Mouse (Mus musculus): ENCODE data around the gene Dhrs13. TPM values are rescaled to one million over a fixed set of nuclear protein-coding genes. Genes with fewer than 3 reads are reported as not detected.

Gene Dhrs13
- polyA plus RNA-seq, 1 experiment from 2014 or later = 24.5 TPM

GRCm38 (mm10) chr11:78053078-78053477 is 21.0 kb downstream of the Dhrs13 start:
- Histone ChIP-seq H3K4me2 (replicated peaks) (no peak overlapping the region), H3K9ac (no peak overlapping the region), H3K27me3 (replicated peaks) (no peaks in the 10 kb centered on the region), H3K9me3 (no peaks in the 10 kb centered on the region), H3K36me3 (peaks cover 63% of the 10 kb centered on the region), H3K4me1 (no peaks in the 10 kb centered on the region), H3K4me3 (no peak overlapping the region), H3K27ac (no peak overlapping the region)
- no peak for ATAC-seq (ENCODE audit: low FRiP score, low read depth)
- 93% methylated on average over 8 of the region's 8 CpGs for WGBS

GRCm38 (mm10) chr11:78056946-78057345 is 24.9 kb downstream of the Dhrs13 start:
- Histone ChIP-seq H3K27ac (no peak overlapping the region), H3K4me3 (no peak overlapping the region), H3K9me3 (no peaks in the 10 kb centered on the region), H3K27me3 (replicated peaks) (no peaks in the 10 kb centered on the region; the same call in 1 of the 2 replicates), H3K4me2 (replicated peaks) (no peak overlapping the region), H3K9ac (no peak overlapping the region), H3K36me3 (peaks cover 68% of the 10 kb centered on the region), H3K4me1 (no peaks in the 10 kb centered on the region)
- 88% methylated on average over 8 of the region's 8 CpGs for WGBS
- ATAC-seq (ENCODE audit: low FRiP score, low read depth) = no peak

- H3K27ac ChIP-seq = no peak overlapping the region
- ATAC-seq (ENCODE audit: low FRiP score, low read depth) = peak; percentile 53; the same call in 1 of the 2 replicates
- peaks cover 46% of the 10 kb centered on the region for H3K36me3 ChIP-seq
- 63% methylated on average over 9 of the region's 9 CpGs for WGBS
- H3K9me3 ChIP-seq = no peaks in the 10 kb centered on the region
- no peak overlapping the region for H3K4me2 ChIP-seq (replicated peaks)
- no peaks in the 10 kb centered on the region; the same call in 1 of the 2 replicates for H3K27me3 ChIP-seq (replicated peaks)
- H3K4me1 ChIP-seq = no peaks in the 10 kb centered on the region
- no peak overlapping the region; the same call in 1 of the 2 replicates for H3K9ac ChIP-seq
- H3K4me3 ChIP-seq = no peak overlapping the region
Measured at GRCm38 (mm10) chr11:78059833-78060757, 28.0 kb downstream of the Dhrs13 start.

GRCm38 (mm10) chr11:78062563-78062962 is 30.5 kb downstream of the Dhrs13 start:
- H3K36me3 ChIP-seq = peaks cover 26% of the 10 kb centered on the region
- no peak for ATAC-seq (ENCODE audit: low FRiP score, low read depth)
- WGBS = 77% methylated on average over 1 of the region's 1 CpGs

GRCm38 (mm10) chr11:78065906-78066305 is 33.8 kb downstream of the Dhrs13 start:
- Histone ChIP-seq H3K36me3 (0 out of 2 replicates have a peak, but pooled peaks cover 2% of the 10 kb centered on the region), H3K27ac (no peak overlapping the region), H3K9me3 (no peaks in the 10 kb centered on the region), H3K4me1 (no peaks in the 10 kb centered on the region), H3K27me3 (replicated peaks) (no peaks in the 10 kb centered on the region), H3K9ac (no peak overlapping the region), H3K4me3 (no peak overlapping the region), H3K4me2 (replicated peaks) (no peak overlapping the region)
- no peak for ATAC-seq (ENCODE audit: low FRiP score, low read depth)
- WGBS = 53% methylated on average over 2 of the region's 2 CpGs

More at GRCm38 (mm10) chr11:78062563-78062962, 30.5 kb downstream of the Dhrs13 start:
- no peak overlapping the region for H3K4me2 ChIP-seq (replicated peaks)
- H3K4me1 ChIP-seq = no peaks in the 10 kb centered on the region
- no peak overlapping the region for H3K27ac ChIP-seq
- H3K27me3 ChIP-seq (replicated peaks) = no peaks in the 10 kb centered on the region; the same call in 1 of the 2 replicates
- H3K9me3 ChIP-seq = no peaks in the 10 kb centered on the region
- no peak overlapping the region for H3K9ac ChIP-seq
- no peak overlapping the region for H3K4me3 ChIP-seq

GRCm38 (mm10) chr11:78066641-78067040 is 34.6 kb downstream of the Dhrs13 start:
- H3K36me3 ChIP-seq = peaks cover 6% of the 10 kb centered on the region; the same call in 1 of the 2 replicates
- H3K9ac ChIP-seq = no peak overlapping the region
- no peaks in the 10 kb centered on the region for H3K4me1 ChIP-seq
- no peak overlapping the region for H3K4me2 ChIP-seq (replicated peaks)
- no peak overlapping the region for H3K4me3 ChIP-seq
- no peak overlapping the region for H3K27ac ChIP-seq
- H3K27me3 ChIP-seq (replicated peaks) = no peaks in the 10 kb centered on the region
- whole genome bisulfite sequencing = 74% methylated on average over 2 of the region's 2 CpGs
- no peaks in the 10 kb centered on the region for H3K9me3 ChIP-seq
- no peak for ATAC-seq (ENCODE audit: low FRiP score, low read depth)

GRCm38 (mm10) chr11:78067566-78067965 is 35.5 kb downstream of the Dhrs13 start:
- no peak overlapping the region for H3K4me2 ChIP-seq (replicated peaks)
- WGBS = 73% methylated on average over 5 of the region's 5 CpGs
- ATAC-seq (ENCODE audit: low FRiP score, low read depth) = no peak

GRCm38 (mm10) chr11:78069130-78069529 is 37.0 kb downstream of the Dhrs13 start:
- Histone ChIP-seq H3K36me3 (peaks cover 31% of the 10 kb centered on the region), H3K9ac (no peak overlapping the region), H3K27ac (no peak overlapping the region), H3K27me3 (replicated peaks) (no peaks in the 10 kb centered on the region), H3K4me1 (no peaks in the 10 kb centered on the region), H3K4me3 (no peak overlapping the region), H3K4me2 (replicated peaks) (no peak overlapping the region), H3K9me3 (no peaks in the 10 kb centered on the region)
- WGBS = 89% methylated on average over 5 of the region's 5 CpGs
- ATAC-seq (ENCODE audit: low FRiP score, low read depth) = no peak

More at GRCm38 (mm10) chr11:78067566-78067965, 35.5 kb downstream of the Dhrs13 start:
- Histone ChIP-seq H3K27me3 (replicated peaks) (no peaks in the 10 kb centered on the region), H3K36me3 (peaks cover 15% of the 10 kb centered on the region), H3K4me3 (no peak overlapping the region), H3K27ac (no peak overlapping the region), H3K9ac (no peak overlapping the region), H3K4me1 (no peaks in the 10 kb centered on the region), H3K9me3 (no peaks in the 10 kb centered on the region)

GRCm38 (mm10) chr11:78069646-78070045 is 37.6 kb downstream of the Dhrs13 start:
- Histone ChIP-seq H3K36me3 (peaks cover 36% of the 10 kb centered on the region), H3K27me3 (replicated peaks) (no peaks in the 10 kb centered on the region), H3K4me3 (no peak overlapping the region), H3K27ac (no peak overlapping the region), H3K9me3 (no peaks in the 10 kb centered on the region), H3K4me1 (no peaks in the 10 kb centered on the region), H3K9ac (no peak overlapping the region), H3K4me2 (replicated peaks) (no peak overlapping the region)
- no peak for ATAC-seq (ENCODE audit: low FRiP score, low read depth)
- 84% methylated on average over 6 of the region's 6 CpGs for WGBS

- no peaks in the 10 kb centered on the region for H3K9me3 ChIP-seq
- peaks cover 53% of the 10 kb centered on the region for H3K36me3 ChIP-seq
- no peaks in the 10 kb centered on the region for H3K27me3 ChIP-seq (replicated peaks)
- ATAC-seq (ENCODE audit: low FRiP score, low read depth) = no peak
- no peak overlapping the region for H3K4me3 ChIP-seq
- H3K27ac ChIP-seq = no peak overlapping the region
- H3K9ac ChIP-seq = no peak overlapping the region
- H3K4me2 ChIP-seq (replicated peaks) = no peak overlapping the region
- H3K4me1 ChIP-seq = no peaks in the 10 kb centered on the region
- 87% methylated on average over 5 of the region's 5 CpGs for WGBS
Measured at GRCm38 (mm10) chr11:78071938-78072337, 39.9 kb downstream of the Dhrs13 start.

- H3K4me3 ChIP-seq = no peak overlapping the region
- no peaks in the 10 kb centered on the region for H3K4me1 ChIP-seq
- H3K4me2 ChIP-seq (replicated peaks) = no peak overlapping the region
- no peaks in the 10 kb centered on the region for H3K27me3 ChIP-seq (replicated peaks)
- WGBS = 30% methylated on average over 6 of the region's 6 CpGs
- no peak overlapping the region for H3K27ac ChIP-seq
- H3K9me3 ChIP-seq = no peaks in the 10 kb centered on the region
- no peak for ATAC-seq (ENCODE audit: low FRiP score, low read depth)
- H3K9ac ChIP-seq = no peak overlapping the region
- H3K36me3 ChIP-seq = peaks cover 56% of the 10 kb centered on the region
Measured at GRCm38 (mm10) chr11:78072425-78073130, 40.5 kb downstream of the Dhrs13 start.

GRCm38 (mm10) chr11:78073577-78074276 is 41.6 kb downstream of the Dhrs13 start:
- Histone ChIP-seq H3K4me3 (no peak overlapping the region), H3K4me1 (no peaks in the 10 kb centered on the region), H3K4me2 (replicated peaks) (no peak overlapping the region), H3K9me3 (no peaks in the 10 kb centered on the region), H3K27me3 (replicated peaks) (no peaks in the 10 kb centered on the region), H3K27ac (no peak overlapping the region), H3K36me3 (peaks cover 62% of the 10 kb centered on the region), H3K9ac (no peak overlapping the region)
- no peak for ATAC-seq (ENCODE audit: low FRiP score, low read depth)
- 92% methylated on average over 9 of the region's 9 CpGs for WGBS
